Comparison of ENCODE assay signal across 23 mouse cellular contexts in genomic region chr9:107927749-107928148, GRCm38 (mm10). TPM values are rescaled to one million over a fixed set of nuclear protein-coding genes. Genes with fewer than 3 reads are reported as not detected.
DNase-seq lines count a peak whose midpoint lies in the region; ATAC-seq and TF ChIP-seq lines count a peak whose summit lies in the region.
"Had no signal": no experiment of that assay in that cellular context is flagged by ENCODE, and none has a peak within 500 bp of the region (broad histone marks: within the 10 kb centered on the region; RNA-seq: fewer than 3 reads in every experiment).

No protein-coding gene starts in this region.

- intact Hi-C loops in left cerebral cortex, postnatal 4 days (cut with DNase I), result no loop called here
- intact Hi-C loops in left cerebral cortex, postnatal 36 days (cut with DNase I), result no loop called here

- no peak for TF ChIP-seq POLR2A in testis, adult 2 months (IDR thresholded peaks at IDR 0.05; ENCODE audit: control insufficient read depth, low read depth, low read length)

- TF ChIP-seq CTCF in intestine, postnatal 0 days (IDR thresholded peaks at IDR 0.05; ENCODE audit: low read depth), result no peak
- TF ChIP-seq CTCF in testis, adult 2 months (IDR thresholded peaks at IDR 0.05; ENCODE audit: control insufficient read depth, insufficient read depth, insufficient replicate concordance, low read depth, low read length), result no peak

- H3K36me3 ChIP-seq in intestine, embryonic 16.5 days (ENCODE audit: control insufficient read depth, insufficient read depth, low read length), result no peaks in the 10 kb centered on the region
- peaks cover 5% of the 10 kb centered on the region; the same call in 1 of the 2 replicates for H3K36me3 ChIP-seq in intestine, postnatal 0 days (ENCODE audit: control insufficient read depth, insufficient read depth)
- H3K36me3 ChIP-seq in testis, adult 2 months (ENCODE audit: control insufficient read depth, insufficient read depth, low read length), result no peaks in the 10 kb centered on the region
- H3K36me3 ChIP-seq: embryonic facial prominence, embryonic 13.5 days had no signal

- no peak overlapping the region for H3K4me3 ChIP-seq in intestine, embryonic 16.5 days (ENCODE audit: low read length)
- H3K4me3 ChIP-seq in intestine, postnatal 0 days (ENCODE audit: low read depth, low read length), result no peak overlapping the region
- H3K4me3 ChIP-seq in testis, adult 2 months (ENCODE audit: control insufficient read depth, low read depth, low read length), result peak overlapping the region; percentile 84
- H3K4me3 ChIP-seq: embryonic facial prominence, embryonic 13.5 days; heart, adult 2 months had no signal

- 67% methylated on average over 5 of the region's 5 CpGs for WGBS in intestine, embryonic 16.5 days
- WGBS in intestine, postnatal 0 days, result 77% methylated on average over 5 of the region's 5 CpGs

- no peaks in the 10 kb centered on the region for H3K9me3 ChIP-seq in intestine, embryonic 16.5 days (ENCODE audit: control insufficient read depth, low read length)
- no peaks in the 10 kb centered on the region for H3K9me3 ChIP-seq in intestine, postnatal 0 days (ENCODE audit: control insufficient read depth)
- H3K9me3 ChIP-seq: embryonic facial prominence, embryonic 13.5 days had no signal

- no peak for ATAC-seq in intestine, embryonic 16.5 days
- ATAC-seq in intestine, postnatal 0 days, result no peak

- H3K4me2 ChIP-seq in intestine, embryonic 16.5 days (ENCODE audit: low read depth, low read length), result no peak overlapping the region
- H3K4me2 ChIP-seq in intestine, postnatal 0 days (replicated peaks; ENCODE audit: low read depth), result no peak overlapping the region
- H3K4me2 ChIP-seq: embryonic facial prominence, embryonic 13.5 days; midbrain, embryonic 11.5 days had no signal

- H3K9ac ChIP-seq in intestine, embryonic 16.5 days (ENCODE audit: low read depth, low read length), result 0 out of 2 replicates have a peak overlapping the region, but pooled peaks have one; percentile 2
- no peak overlapping the region for H3K9ac ChIP-seq in intestine, postnatal 0 days (ENCODE audit: low read depth, low read length)
- H3K9ac ChIP-seq: embryonic facial prominence, embryonic 13.5 days had no signal

- no peak overlapping the region for H3K27ac ChIP-seq in intestine, embryonic 16.5 days (ENCODE audit: low read length)
- H3K27ac ChIP-seq in intestine, postnatal 0 days (ENCODE audit: low read depth, low read length), result no peak overlapping the region
- peak overlapping the region; percentile 44 for H3K27ac ChIP-seq in testis, adult 2 months (ENCODE audit: control insufficient read depth, insufficient read depth, low read depth, low read length)
- H3K27ac ChIP-seq: embryonic facial prominence, embryonic 13.5 days; heart, adult 2 months had no signal

- peaks cover 22% of the 10 kb centered on the region for H3K4me1 ChIP-seq in intestine, embryonic 16.5 days (ENCODE audit: control insufficient read depth, insufficient read depth, low read length)
- no peaks in the 10 kb centered on the region for H3K4me1 ChIP-seq in intestine, postnatal 0 days (replicated peaks; ENCODE audit: control insufficient read depth, insufficient read depth, low read length)
- H3K4me1 ChIP-seq in testis, adult 2 months (ENCODE audit: control insufficient read depth, insufficient read depth, low read length), result peaks cover 4% of the 10 kb centered on the region

- H3K27me3 ChIP-seq in intestine, embryonic 16.5 days (replicated peaks; ENCODE audit: control insufficient read depth, insufficient read depth, low read length), result no peaks in the 10 kb centered on the region
- H3K27me3 ChIP-seq in intestine, postnatal 0 days (replicated peaks; ENCODE audit: control insufficient read depth, insufficient read depth, low read length), result no peaks in the 10 kb centered on the region
- no peaks in the 10 kb centered on the region for H3K27me3 ChIP-seq in testis, adult 2 months (ENCODE audit: control insufficient read depth, insufficient read depth, low read length)

- DNase-seq in cerebellum, postnatal 10 days, result peak; percentile 61 to 69
- no peak for DNase-seq in cerebellum, postnatal 25 days
- DNase-seq in left cerebral cortex, postnatal 4 days, result peak; percentile 68
- DNase-seq in left cerebral cortex, postnatal 36 days (ENCODE audit: low spot score in 2 of 2), result no peak
- no peak for DNase-seq in testis, postnatal 10 days (ENCODE audit: low spot score)
- DNase-seq: adrenal gland, adult 8-10 months; cerebellum, adult 18-20 months; gastrocnemius, postnatal 10 days; heart, adult 2 months; lung, postnatal 36 days; right cerebral cortex, postnatal 14 days; thymus, adult 2 months had no signal

RNA-seq across cellular contexts. Expression of gene Actl11, which starts 0.5 kb away (rescaled TPM):
- polyA plus RNA-seq in intestine, embryonic 16.5 days (2015; fragmentation: Nextera tagmentation; extraction: Ambion mirVana), result not detected in 2 replicates
- not detected in 2 replicates for polyA plus RNA-seq in intestine, postnatal 0 days (2015; fragmentation: Nextera tagmentation; extraction: Ambion mirVana)
- not detected for total RNA-seq in left cerebral cortex, postnatal 4 days (2021)
- total RNA-seq in left cerebral cortex, postnatal 36 days (2021), result not detected
- polyA plus RNA-seq in testis, adult 2 months (2012; rRNA removed), result 360 and 372 TPM in 2 replicates
- total RNA-seq: adrenal gland, adult 8-10 months; gastrocnemius, postnatal 10 days; heart, adult 2 months; heart, postnatal 25 days; left cerebral cortex, adult 8-10 months; liver, adult 2 months; neutrophil, adult 5-6 weeks had no signal
- polyA plus RNA-seq: cortical plate, adult 2 months; embryonic facial prominence, embryonic 13.5 days; kidney, embryonic 16.5 days; liver, adult 2 months; midbrain, embryonic 11.5 days had no signal

RNA-seq across cellular contexts. Expression of gene Camkv, which starts 7.7 kb away (rescaled TPM):
- 1.3 and 1.7 TPM in 2 replicates for polyA plus RNA-seq in intestine, embryonic 16.5 days (2015; fragmentation: Nextera tagmentation; extraction: Ambion mirVana)
- 0.37 and 0.42 TPM in 2 replicates for polyA plus RNA-seq in intestine, postnatal 0 days (2015; fragmentation: Nextera tagmentation; extraction: Ambion mirVana)
- 100 to 1,000 TPM; 333 to 354 TPM for total RNA-seq in left cerebral cortex, postnatal 4 days (2021)
- total RNA-seq in left cerebral cortex, postnatal 36 days (2021), result 100 to 1,000 TPM; 353 to 360 TPM
- polyA plus RNA-seq in testis, adult 2 months (2012; rRNA removed), result 6.5 and 6.6 TPM in 2 replicates
- total RNA-seq: heart, adult 2 months; heart, postnatal 25 days; liver, adult 2 months; neutrophil, adult 5-6 weeks had no signal
- polyA plus RNA-seq: liver, adult 2 months had no signal

RNA-seq across cellular contexts. Expression of gene Mst1r, which starts 21.1 kb away (rescaled TPM):
- 13.3 and 16.9 TPM in 2 replicates for polyA plus RNA-seq in intestine, embryonic 16.5 days (2015; fragmentation: Nextera tagmentation; extraction: Ambion mirVana)
- 7.1 and 8.8 TPM in 2 replicates for polyA plus RNA-seq in intestine, postnatal 0 days (2015; fragmentation: Nextera tagmentation; extraction: Ambion mirVana)
- total RNA-seq in left cerebral cortex, postnatal 4 days (2021), result 1 to 10 TPM; 2.2 to 3.6 TPM
- total RNA-seq in left cerebral cortex, postnatal 36 days (2021), result 1 to 10 TPM in 1 of 2 experiments, under 1 TPM in 1; 0.81 to 2.6 TPM
- 4.3 and 4.6 TPM in 2 replicates for polyA plus RNA-seq in testis, adult 2 months (2012; rRNA removed)

RNA-seq across cellular contexts. Expression of gene Traip, which starts 22.2 kb away (rescaled TPM):
- 12.4 and 17.0 TPM in 2 replicates for polyA plus RNA-seq in intestine, embryonic 16.5 days (2015; fragmentation: Nextera tagmentation; extraction: Ambion mirVana)
- 3.2 and 3.7 TPM in 2 replicates for polyA plus RNA-seq in intestine, postnatal 0 days (2015; fragmentation: Nextera tagmentation; extraction: Ambion mirVana)
- total RNA-seq in left cerebral cortex, postnatal 4 days (2021), result 10 to 100 TPM; 21.2 to 21.3 TPM
- total RNA-seq in left cerebral cortex, postnatal 36 days (2021), result 10 to 100 TPM in 1 of 2 experiments, 1 to 10 TPM in 1; 7.8 to 16.5 TPM
- 3.4 and 4.1 TPM in 2 replicates for polyA plus RNA-seq in testis, adult 2 months (2012; rRNA removed)

RNA-seq across cellular contexts. Expression of gene Mon1a, which starts 39.8 kb away (rescaled TPM):
- polyA plus RNA-seq in intestine, embryonic 16.5 days (2015; fragmentation: Nextera tagmentation; extraction: Ambion mirVana), result 22.5 and 23.8 TPM in 2 replicates
- polyA plus RNA-seq in intestine, postnatal 0 days (2015; fragmentation: Nextera tagmentation; extraction: Ambion mirVana), result 31.6 and 34.7 TPM in 2 replicates
- 10 to 100 TPM; 15.2 to 16.1 TPM for total RNA-seq in left cerebral cortex, postnatal 4 days (2021)
- total RNA-seq in left cerebral cortex, postnatal 36 days (2021), result 10 to 100 TPM; 23.9 to 27.1 TPM
- 14.1 and 14.9 TPM in 2 replicates for polyA plus RNA-seq in testis, adult 2 months (2012; rRNA removed)

Comparison
In these comparisons a context has a peak if more than half of its experiments do, and no peak if none do; other contexts are left out.
1. DNase-seq: peak in cerebellum, postnatal 10 days (2 of 2) and left cerebral cortex, postnatal 4 days (single experiment); none in cerebellum, postnatal 25 days (0 of 2), left cerebral cortex, postnatal 36 days (0 of 2) and testis, postnatal 10 days (single experiment).
2. RNA of gene Actl11, which starts 0.5 kb away (polyA plus RNA-seq): 360 to 372 TPM in testis, adult 2 months; not detected in intestine, embryonic 16.5 days and not detected in intestine, postnatal 0 days; every median in the first group is over 100 times any median in the second.